Mouse (Mus musculus) thymus, postnatal 36 days (tissue): Measurements from ENCODE around the gene Pvr.

Experiments used
- DNase-seq, 2 experiments: peaks; one replicate each; pipeline ENCODE4 v3.0.0; 2022; ENCODE audit warnings: mixed read lengths in 2 of 2

The Pvr gene

DNA sequence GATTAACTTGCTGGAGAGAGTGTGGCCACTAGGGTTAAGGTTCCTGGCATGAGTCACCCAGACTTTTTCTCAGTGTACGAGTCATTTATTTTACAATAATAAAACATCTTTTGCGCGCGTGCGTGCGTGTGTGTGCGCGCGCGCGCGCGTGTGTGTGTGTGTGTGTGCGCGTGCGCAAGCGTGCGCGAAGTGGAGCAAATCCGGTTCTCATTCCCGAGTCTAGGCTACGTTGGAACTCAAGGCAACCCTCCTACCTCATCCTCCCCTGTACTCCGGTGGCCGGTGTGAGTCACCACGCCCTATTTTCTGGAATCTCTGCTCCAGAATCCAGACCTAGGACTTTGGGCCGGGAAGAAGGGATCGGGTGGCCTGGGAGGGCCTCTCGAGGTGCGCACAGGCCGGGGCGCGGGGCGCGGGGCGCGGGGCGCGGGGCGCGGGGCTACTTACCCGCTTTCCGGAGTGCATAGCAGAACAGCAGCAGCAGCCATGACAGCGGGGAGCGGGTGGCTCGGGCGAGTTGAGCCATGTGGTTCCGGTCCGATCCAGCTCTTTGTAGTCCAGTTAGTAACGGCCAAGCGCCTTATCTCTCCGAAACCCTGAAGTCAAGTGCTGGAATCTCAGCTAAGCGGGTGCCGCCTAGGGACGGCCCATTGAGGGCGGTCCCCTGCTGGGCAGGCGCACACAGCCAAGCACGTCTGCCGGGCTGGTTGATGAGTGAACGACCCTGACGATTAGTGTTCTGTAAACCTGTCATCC, at the start of gene Pvr:
Pvr (minus strand) TSS at position 655 of the 756 bp plus-strand sequence.
- peak; percentile 73 to 82 for DNase-seq

DNA sequence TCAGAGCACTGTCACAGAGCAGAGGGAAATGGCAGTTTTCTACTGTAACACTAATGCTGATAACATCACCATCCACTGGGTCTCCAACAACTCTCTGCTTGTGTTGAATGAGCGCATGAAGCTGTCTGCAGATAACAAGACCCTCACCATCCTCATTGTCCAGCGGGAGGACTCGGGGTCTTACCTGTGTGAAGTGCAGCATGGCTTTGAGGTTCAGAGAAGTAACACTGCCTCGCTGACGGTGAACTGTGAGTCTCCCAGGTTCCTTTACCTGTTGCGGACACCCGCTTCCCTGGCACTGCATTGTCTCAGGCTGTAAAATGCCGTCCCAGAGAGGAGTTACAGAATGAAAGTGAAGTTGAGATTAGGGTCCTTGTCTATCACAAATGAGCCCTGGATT, 49.2 kb upstream of the Pvr start:
- no peak for DNase-seq

DNA sequence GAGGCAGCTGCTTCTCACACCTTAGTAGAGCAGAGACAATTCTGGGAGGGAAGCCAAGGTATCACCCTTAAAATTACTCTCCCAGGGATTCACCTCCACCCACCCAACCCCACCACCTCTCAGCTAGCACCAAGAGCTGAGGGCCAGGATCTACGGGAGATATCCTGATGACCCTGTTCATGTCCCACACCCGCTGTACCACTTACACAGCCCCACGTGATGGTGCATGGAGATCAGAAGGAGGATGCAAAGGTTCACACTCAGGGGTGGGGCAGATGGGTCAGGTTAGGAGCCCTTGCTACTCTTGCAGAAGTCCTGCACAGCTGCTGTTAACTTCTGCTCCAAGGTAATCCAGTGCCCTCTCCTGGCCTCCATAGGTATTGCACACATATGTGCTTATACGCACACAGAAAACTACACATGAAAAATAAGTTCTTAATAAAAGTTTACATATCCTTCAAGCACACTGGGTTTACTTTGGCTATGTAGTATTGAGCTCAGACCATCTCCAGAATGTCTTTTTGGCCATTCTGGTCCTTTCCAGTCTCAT, 48.7 kb upstream of the Pvr start:
- DNase-seq = no peak

DNA sequence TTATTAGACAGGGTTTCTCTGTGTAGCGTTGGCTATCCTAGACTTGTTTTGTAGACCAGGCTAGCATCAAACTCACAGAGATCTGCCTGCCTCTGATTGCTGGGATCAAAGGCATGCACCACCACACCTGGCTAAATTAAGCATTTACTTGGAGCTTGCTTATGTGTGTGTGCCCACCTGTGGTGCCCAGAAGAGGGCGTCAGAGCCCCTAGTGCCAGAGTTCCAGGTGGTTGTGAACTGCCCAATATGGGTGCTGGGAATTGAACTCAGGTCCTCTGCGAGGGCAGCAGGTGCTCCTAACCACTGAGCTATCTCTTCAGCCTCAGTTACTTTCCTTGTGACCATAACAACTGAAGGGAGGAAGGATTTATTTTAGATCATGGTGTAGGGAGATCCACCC, 48.1 kb upstream of the Pvr start:
- no peak for DNase-seq

DNA sequence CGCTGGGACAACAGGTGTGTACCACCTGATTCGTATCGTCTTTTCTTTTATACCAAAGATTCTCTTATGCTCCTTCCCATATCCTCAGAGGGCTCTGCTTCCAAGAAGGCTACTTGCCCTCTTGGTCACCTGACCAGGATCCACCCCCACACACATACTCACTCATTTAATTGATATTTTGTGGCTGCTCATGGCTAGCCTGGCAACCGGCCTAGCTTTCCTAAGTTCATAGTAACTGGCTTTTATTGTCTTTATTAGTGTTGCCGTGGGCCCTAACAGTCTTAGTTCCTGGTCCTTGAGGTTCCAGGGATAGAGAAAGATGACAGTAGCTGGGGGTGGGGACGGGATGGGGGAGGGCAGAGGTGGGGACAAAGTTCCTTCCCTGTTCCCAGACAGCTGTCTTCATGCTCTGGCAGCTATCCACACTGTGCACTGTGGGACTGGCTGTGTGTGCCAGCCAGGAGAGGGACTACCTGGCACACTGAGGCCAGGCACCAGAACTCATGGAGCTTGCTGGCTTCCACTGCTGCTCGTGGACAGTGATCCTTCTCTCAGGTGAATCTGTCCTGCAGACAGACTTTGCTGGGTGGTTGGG, 44.1 kb upstream of the Pvr start, which contains the start of gene Ceacam20:
Ceacam20 (plus strand) TSS at position 428 of the 595 bp plus-strand sequence.
- no peak for DNase-seq

DNA sequence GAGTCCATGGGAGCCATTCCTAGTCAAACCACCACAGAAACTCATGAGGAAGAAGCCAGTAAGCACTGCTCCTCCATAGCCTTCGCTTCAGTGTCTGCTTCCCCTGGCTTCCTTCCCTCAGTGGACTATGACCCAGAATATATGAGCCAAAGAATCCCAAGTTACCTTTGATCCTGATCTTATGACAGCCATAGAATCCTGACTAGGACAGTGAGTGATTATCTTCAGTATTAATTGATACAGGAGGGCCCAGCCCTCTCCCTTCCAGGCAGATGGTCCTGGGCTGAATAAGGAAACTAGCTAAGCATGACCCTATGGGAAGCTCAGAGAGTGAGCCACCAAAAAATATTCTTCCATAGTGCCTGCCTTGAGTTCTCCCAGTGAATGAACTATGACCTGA, 41.5 kb upstream of the Pvr start:
- no peak for DNase-seq

DNA sequence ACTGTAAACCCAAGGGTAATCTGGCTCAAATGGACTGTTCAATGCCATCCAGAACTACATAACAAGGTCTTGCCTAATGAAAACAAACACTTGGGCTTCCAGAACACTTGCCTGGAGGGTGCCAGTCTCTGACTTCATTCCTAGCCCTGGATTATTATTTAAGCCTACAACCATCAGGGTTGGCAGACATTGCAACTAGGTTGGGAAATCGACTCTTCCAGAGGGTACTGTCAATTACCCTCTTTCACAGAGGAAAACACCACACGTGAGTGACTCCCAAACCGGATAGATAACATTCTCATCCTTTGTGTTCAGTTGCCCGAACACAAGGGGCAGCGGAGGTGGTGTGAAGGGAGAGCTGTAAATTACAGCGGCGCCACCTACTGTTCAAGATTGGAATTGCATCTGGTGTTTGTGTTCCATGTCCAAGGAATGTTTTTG, 35.4 kb upstream of the Pvr start:
- DNase-seq = peak; percentile 88 to 89

DNA sequence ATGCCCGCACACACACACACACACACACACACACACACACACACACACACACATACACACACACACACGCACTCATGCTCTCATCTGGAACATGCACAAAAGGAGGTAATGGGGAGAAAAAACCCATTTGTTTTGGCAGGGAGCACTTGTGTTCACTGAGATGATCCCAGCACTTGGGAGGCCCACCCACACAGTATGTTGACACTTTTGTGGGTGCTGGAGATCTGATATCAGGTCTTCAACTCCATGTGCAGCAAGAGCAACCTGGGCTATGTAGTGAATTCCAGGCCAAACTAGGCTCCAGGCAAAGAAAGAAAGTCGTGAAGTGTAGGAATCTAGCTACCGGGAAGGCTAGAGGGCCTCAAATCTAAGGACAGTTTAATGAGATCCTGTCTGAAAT, 34.9 kb upstream of the Pvr start:
- DNase-seq = no peak

DNA sequence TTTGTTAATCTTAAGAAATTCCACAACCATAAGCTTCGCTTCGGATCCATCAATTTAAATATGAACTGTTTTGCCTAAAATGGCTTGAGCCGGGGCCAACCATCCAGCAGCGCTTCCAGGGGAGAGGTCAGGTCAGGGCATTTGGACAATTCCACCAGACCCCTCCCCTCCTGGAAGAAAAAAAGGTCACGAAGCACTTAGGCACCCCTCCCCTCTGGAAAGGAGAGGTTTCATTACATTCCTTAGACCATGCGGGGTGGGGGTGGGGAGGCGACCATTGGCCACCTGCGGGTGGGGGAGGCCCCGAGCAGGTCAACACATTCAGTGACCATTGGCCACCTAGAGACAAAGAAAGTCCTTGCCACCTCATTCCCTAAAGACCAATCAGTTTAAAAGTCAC, 32.1 kb upstream of the Pvr start:
- DNase-seq = no peak

DNA sequence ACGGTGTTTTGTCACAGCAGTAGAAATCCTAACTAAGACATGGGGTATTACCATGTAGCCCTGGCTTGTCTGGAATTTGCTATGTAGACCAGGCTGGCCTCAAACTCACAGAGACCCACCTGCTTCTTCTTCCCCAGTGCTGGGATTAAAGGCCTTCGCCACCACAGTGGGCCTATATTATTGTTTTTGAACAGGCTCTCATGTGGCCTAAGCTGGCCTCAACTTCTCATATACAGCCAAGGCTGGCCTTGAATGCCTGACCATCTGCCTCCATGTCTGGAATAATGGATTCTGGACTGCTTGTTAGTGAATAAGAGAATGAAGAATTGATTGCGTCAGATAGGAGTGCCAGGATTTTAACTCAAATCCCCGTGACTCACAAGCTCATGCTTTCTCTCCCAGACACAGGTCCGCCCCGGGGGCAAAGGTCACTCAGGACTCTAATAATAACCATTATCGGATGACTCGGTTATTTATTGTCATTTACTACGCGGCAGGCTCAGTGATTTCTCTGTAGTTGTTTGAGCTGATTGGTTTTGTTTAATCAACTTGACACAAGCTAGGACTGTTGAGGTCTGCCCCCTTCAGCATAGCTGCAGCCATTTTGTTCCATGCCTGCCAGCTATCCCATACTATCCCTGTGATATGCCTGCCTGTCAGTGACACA, 31.5 kb upstream of the Pvr start:
- DNase-seq = no peak

DNA sequence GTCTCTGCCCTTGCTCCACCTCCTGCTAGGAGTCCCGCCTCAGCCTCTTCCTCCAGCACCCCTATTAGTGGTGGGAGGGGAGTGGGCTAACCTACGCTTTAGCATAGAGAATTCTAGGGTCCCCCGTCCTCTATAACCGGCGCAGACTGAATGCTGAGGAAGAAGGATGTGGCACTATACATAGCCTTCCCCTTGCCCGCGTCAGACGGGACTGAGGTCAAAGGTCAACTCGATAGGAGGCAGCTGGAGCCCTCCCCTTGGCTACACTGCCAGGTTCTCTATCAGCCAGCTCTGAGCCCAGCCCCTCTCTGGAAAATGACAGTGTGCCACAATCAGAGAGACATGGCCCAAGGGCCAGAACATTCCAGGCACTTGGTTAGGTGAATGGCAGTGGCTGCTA, 29.6 kb upstream of the Pvr start, which contains the start of gene Igsf23:
Igsf23 (minus strand) TSS at position 168 of the 400 bp plus-strand sequence.
- peak in 1 of 2 experiments; percentile 59 for DNase-seq

DNA sequence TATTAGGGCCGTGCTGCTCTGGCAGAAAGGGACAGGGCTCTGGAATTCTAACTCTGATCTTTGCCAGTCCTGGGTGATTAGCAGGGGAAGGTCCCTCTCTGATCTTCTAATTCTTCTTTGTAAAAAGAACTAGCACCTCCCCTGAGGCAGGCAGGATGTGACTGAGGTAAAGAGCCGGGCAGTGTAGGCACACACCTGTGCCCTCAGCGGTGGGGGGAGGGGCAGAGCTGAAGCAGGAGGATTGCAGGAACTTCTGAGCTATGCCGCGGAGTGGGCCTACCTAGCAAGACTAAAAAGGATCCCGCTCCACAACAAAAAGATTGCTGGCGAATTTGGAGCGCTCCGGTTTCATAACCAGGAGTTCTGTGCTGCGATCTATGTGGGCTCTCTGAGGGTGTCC, 29.0 kb upstream of the Pvr start:
- DNase-seq = peak; percentile 91 to 95

DNA sequence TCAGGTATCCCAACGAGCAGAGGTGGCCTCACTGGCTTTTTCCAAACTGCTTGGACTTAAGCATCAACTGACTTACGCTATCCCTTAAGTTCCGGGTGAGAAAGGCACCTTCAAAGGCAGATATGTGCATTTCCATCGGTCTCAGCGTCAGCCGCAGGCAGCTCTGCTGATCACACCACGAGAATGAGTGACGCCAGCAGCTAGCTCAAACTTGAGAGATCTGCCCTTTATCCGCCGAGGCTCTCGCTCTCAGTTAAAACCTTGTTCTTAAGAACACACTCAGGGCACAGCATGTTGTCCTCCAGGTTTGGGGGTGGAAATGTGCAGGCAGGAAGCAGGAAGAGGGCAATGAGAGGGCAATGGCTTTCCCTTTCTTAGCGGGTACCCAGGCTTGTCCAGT, 28.0 kb upstream of the Pvr start:
- DNase-seq = no peak

DNA sequence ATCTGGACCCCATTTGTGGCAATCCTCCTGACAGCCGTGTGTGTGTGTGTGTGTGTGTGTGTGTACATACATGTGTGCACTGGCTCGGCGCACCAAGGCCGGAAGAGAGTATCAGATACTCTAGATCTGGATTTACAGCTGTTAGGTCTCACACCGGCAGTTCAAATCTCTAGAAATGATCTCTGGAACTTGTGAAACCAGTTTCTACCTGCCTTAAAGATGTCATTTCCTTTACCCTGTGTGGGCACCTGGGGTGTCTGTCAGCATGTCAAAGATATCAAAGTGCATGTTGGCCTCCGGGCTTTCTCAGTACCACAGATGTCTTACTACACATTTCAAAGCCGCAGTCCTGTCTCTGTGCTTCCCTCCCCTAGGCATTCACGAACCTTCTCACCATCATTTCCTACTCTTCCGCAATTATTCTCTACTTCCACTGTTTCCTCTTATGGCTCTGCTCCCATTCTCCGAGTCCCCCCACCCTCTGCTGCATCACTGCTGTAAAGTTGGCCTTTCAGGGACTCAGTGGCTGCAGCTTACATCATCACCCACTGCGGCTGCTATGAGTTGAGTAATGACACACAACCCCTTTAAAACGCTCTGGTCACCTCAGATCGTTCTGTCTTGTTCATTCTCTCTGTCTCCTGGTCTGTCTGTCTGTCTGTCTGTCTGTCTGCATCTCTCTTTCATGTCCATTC, 25.0 kb upstream of the Pvr start:
- DNase-seq = peak; percentile 56 to 74

DNA sequence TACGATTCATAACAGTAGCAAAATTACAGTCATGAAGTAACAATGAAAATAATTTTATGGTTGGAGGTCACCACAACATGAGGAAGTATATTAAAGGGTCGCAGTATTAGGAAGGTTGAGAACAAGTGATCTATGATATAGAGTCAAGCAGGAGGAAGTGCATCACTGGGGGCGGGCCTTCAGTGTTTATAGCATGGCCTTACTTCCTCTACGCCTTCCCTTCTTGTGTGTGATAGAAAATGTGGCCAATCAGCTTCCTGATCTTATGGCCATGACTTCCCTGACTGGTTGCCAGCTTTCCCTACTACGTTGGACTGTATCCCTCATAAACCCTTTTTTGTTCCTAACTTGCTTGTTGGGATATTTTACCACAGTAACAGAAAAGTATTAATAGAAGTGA, 24.2 kb upstream of the Pvr start:
- DNase-seq = peak in 1 of 2 experiments; percentile 47

DNA sequence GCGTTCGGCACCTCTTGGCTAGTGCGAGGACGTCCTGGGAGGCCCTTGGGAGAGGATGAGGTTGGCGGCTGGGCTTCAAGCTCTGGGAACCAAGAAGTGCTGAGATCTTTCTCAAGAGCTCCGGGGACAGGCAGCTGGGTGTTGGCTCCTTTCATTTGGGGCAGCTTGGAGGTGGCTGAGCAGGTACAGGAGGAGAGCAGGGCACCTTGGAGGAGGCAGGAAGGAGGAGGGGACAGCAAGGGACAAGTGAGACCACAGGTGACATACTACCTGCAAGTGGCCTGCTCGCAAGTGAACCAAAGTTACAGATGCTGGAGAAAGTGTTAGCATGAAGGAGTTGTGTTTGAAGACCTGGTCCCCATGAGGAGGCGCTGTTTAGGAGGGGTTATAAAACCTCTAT, 23.7 kb upstream of the Pvr start:
- peak in 1 of 2 experiments; percentile 39 for DNase-seq

DNA sequence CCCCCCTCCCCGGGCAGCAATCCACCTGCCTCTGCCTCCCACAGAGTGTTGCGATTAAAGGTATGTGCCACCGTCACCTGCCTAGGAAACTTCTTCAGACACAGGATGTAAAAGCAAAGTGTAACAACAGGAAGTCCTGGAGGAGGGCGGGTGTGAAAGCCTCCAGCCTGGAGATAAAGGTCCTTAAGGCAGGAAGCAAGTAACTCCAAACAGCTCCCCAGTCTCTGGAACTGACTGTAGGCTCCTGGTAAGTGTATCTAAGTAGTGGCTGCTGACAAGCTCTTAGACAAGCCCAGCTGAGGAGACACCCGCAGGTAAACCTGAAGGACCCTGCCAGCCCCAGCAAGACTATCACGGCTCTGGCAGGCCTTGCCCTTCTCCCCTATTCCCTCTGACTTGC, 19.3 kb upstream of the Pvr start:
- DNase-seq = peak; percentile 65 to 77

DNA sequence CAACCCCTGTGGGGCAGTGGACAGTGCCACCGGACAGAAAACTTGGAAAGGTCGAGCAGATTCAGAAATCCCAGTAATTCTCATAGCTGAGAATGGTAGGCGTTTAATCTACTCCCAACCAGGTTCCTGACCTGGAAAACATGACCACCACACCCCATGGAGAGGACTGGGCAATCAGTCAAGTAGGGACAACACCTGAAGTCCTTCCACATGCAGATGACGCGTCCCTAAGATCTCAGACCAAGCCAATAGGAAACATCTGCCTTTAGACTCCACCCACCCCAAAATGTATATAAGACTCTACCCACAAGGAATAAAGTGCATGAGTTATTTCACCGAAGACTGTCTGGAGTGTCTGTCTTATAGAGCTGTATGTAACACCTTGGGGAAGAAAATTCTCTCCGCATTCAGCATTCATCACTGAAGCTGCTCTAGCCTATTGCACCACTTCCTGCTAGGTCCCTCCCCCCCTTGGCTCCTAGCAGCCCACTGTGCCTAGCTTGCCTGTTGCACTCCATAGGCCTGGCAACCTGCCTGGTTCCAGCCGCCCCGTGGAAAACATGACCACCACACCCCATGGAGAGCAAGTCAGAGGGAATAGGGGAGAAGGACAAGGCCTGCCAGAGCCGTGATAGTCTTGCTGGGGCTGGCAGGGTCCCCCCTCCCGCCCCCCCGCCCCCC, 18.7 kb upstream of the Pvr start:
- DNase-seq = peak; percentile 70 to 83

DNA sequence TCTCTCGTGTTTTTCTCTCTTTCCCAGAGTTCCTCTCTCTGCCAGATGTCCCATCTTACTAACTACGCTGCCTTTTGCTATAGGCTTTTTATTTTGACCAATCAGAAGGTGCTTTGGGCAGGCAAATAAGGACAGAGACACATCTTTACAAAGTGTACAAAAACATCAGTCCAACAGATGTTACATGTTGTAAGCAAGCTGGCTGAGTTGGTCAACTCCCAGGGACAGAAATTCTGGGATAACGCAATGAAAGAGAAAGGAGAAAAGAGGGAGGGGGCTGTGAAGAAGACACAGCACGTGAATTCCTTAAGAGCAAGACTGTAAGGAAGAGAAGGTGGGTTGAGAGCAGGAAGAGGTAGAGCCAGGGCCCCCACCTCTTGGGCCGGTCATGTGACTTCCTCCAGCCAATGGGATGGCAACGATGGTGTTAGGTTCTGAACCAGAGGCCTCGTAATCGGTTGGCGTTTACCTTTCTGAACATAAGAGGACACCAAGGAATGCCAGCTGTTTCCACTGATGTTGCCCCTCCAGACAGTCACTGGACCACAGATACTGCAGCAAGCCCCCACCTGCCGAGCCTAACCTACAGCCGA, 16.4 kb upstream of the Pvr start:
- no peak for DNase-seq

DNA sequence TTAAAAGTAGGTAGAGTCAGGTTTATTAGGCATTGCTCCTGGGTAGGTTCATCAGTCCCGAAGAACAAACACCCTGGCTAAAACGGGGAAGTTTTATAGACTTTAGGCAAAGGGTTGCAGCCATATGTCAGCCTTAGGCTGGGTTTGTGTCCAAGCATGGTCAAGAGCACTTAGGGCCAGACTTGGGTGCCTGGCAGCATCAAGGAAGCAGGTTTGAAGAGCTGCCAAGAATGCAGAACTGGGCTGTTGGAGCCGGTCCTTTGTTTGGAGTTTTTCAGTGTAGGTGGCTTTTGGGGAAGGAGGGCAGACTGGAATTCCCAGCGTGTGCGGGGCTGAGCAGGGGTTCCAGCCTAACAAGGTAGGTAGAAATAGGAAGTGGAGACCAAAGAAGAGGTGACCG, 15.0 kb upstream of the Pvr start:
- no peak for DNase-seq

DNA sequence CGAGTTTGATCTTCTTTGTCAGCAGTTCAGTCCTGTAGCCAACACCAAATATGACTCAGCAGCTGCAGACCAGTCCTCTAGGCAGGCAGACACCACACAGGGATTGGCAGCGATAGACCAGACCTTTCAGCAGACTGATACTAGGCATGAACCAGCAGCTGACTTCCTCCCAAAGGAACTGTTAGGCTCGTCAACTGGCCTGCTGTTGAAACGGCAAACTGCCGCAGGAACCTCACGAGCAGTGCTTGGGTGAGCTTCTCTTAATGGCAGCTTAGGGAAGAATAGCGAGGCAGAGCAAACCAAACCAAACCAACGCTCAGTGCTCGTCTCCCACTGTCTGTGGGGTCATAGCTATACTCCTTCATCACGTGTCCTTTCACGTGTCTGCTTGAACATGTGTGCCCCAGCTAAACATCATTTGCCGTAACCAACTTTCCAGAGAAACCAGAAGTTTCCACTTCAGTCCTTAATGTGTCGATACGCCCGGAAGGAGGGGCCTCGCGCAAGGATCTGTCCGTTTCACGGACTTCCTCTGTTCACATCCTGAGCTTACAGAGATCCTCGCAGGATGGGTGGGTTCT, 14.3 kb upstream of the Pvr start:
- DNase-seq = peak; percentile 66 to 77
